Mouse (Mus musculus): Measurements from ENCODE around the gene Hoxb8. TPM values are rescaled to one million over a fixed set of nuclear protein-coding genes. Genes with fewer than 3 reads are reported as not detected.

Hoxb8 gene
- polyA plus RNA-seq, 1 experiment from 2014 or later = not detected

GRCm38 (mm10) chr11:96332618-96333032 lies 50.9 kb downstream of the Hoxb8 start:
- Histone ChIP-seq H3K9me3 (replicated peaks; ENCODE audit: control insufficient read depth, low read length) (no peaks in the 10 kb centered on the region), H3K9ac (ENCODE audit: low read depth, low read length) (no peak overlapping the region), H3K27ac (ENCODE audit: low read length) (no peak overlapping the region), H3K36me3 (ENCODE audit: control insufficient read depth, insufficient read depth) (no peaks in the 10 kb centered on the region), H3K4me1 (ENCODE audit: control insufficient read depth, low read depth, low read length) (no peaks in the 10 kb centered on the region), H3K4me2 (ENCODE audit: low read depth, low read length) (0 out of 2 replicates have a peak overlapping the region, but pooled peaks have one; percentile 10), H3K27me3 (ENCODE audit: control insufficient read depth, insufficient read depth, low read depth, low read length) (peaks cover 68% of the 10 kb centered on the region), H3K4me3 (ENCODE audit: low read depth, low read length) (peak overlapping the region; percentile 21; the same call in 1 of the 2 replicates)
- whole genome bisulfite sequencing (ENCODE audit: insufficient replicate concordance) = 6% methylated on average over 25 of the region's 35 CpGs
- no peak for ATAC-seq (ENCODE audit: low read depth)

- no peak for ATAC-seq (ENCODE audit: low read depth)
- 29% methylated on average over 17 of the region's 17 CpGs for WGBS (ENCODE audit: insufficient replicate concordance)
- Histone ChIP-seq H3K27ac (ENCODE audit: low read length) (no peak overlapping the region), H3K9ac (ENCODE audit: low read depth, low read length) (no peak overlapping the region), H3K27me3 (ENCODE audit: control insufficient read depth, insufficient read depth, low read depth, low read length) (peaks cover 65% of the 10 kb centered on the region), H3K4me3 (ENCODE audit: low read depth, low read length) (no peak overlapping the region; the same call in 1 of the 2 replicates), H3K36me3 (ENCODE audit: control insufficient read depth, insufficient read depth) (no peaks in the 10 kb centered on the region), H3K9me3 (replicated peaks; ENCODE audit: control insufficient read depth, low read length) (no peaks in the 10 kb centered on the region), H3K4me2 (ENCODE audit: low read depth, low read length) (no peak overlapping the region), H3K4me1 (ENCODE audit: control insufficient read depth, low read depth, low read length) (no peaks in the 10 kb centered on the region)
Observed at GRCm38 (mm10) chr11:96333241-96334001, 51.7 kb downstream of the Hoxb8 start.

- Histone ChIP-seq H3K27ac (ENCODE audit: low read length) (no peak overlapping the region), H3K9ac (ENCODE audit: low read depth, low read length) (no peak overlapping the region), H3K27me3 (ENCODE audit: control insufficient read depth, insufficient read depth, low read depth, low read length) (peaks cover 70% of the 10 kb centered on the region), H3K9me3 (replicated peaks; ENCODE audit: control insufficient read depth, low read length) (no peaks in the 10 kb centered on the region), H3K4me2 (ENCODE audit: low read depth, low read length) (no peak overlapping the region), H3K36me3 (ENCODE audit: control insufficient read depth, insufficient read depth) (no peaks in the 10 kb centered on the region), H3K4me3 (ENCODE audit: low read depth, low read length) (no peak overlapping the region), H3K4me1 (ENCODE audit: control insufficient read depth, low read depth, low read length) (no peaks in the 10 kb centered on the region)
- ATAC-seq (ENCODE audit: low read depth) = no peak
- WGBS (ENCODE audit: insufficient replicate concordance) = 31% methylated on average over 2 of the region's 2 CpGs
Observed at GRCm38 (mm10) chr11:96334002-96334364, 52.3 kb downstream of the Hoxb8 start.

MicroRNAs encoded within 50 kb of the gene (microRNA counts, 519-probe panel; counts per million panel counts)
- microRNA mmu-miR-10a (2,382 counts per million, percentile 57 among the panel's probes with 10 or more counts), microRNA mmu-miR-196a (1,586 counts per million, percentile 15 among the panel's probes with 10 or more counts)

Small RNA genes within 50 kb of the gene (microRNA-seq; reads per million reads assigned to microRNA genes)
- gene Mir10a (6,019 reads per million, percentile 90 among the genes with 10 or more reads in this experiment), gene Mir196a-1 (not detected)

Other genes starting within 250 kb of the Hoxb8 start
- 47.5 and 54.4 TPM in 2 replicates for gene Snf8, start 247.0 kb upstream of the Hoxb8 start, polyA plus RNA-seq (2015; fragmentation: Nextera tagmentation; extraction: Ambion mirVana)
- 13.2 TPM in 2 replicates for gene Ube2z, start 216.5 kb upstream of the Hoxb8 start, polyA plus RNA-seq (2015; fragmentation: Nextera tagmentation; extraction: Ambion mirVana)
- 471 and 479 TPM in 2 replicates for gene Atp5g1, start 206.2 kb upstream of the Hoxb8 start, polyA plus RNA-seq (2015; fragmentation: Nextera tagmentation; extraction: Ambion mirVana)
- not detected in 2 replicates for gene Calcoco2, start 169.9 kb upstream of the Hoxb8 start, polyA plus RNA-seq (2015; fragmentation: Nextera tagmentation; extraction: Ambion mirVana)
- not detected in 2 replicates for gene Ttll6, start 148.1 kb upstream of the Hoxb8 start, polyA plus RNA-seq (2015; fragmentation: Nextera tagmentation; extraction: Ambion mirVana)
- gene Hoxb13, start 87.6 kb upstream of the Hoxb8 start, polyA plus RNA-seq (2015; fragmentation: Nextera tagmentation; extraction: Ambion mirVana) = not detected in 2 replicates
- not detected in 2 replicates for gene Hoxb9, start 10.4 kb upstream of the Hoxb8 start, polyA plus RNA-seq (2015; fragmentation: Nextera tagmentation; extraction: Ambion mirVana)
- gene Hoxb7, start 4.7 kb downstream of the Hoxb8 start, polyA plus RNA-seq (2015; fragmentation: Nextera tagmentation; extraction: Ambion mirVana) = 0.18 and 0.25 TPM in 2 replicates
- gene Hoxb6, start 10.6 kb downstream of the Hoxb8 start, polyA plus RNA-seq (2015; fragmentation: Nextera tagmentation; extraction: Ambion mirVana) = 0.08 TPM in 1 of 2 replicates, not detected in the other
- gene Hoxb5, start 21.4 kb downstream of the Hoxb8 start, polyA plus RNA-seq (2015; fragmentation: Nextera tagmentation; extraction: Ambion mirVana) = 0.26 and 0.37 TPM in 2 replicates
- gene Hoxb4, start 36.4 kb downstream of the Hoxb8 start, polyA plus RNA-seq (2015; fragmentation: Nextera tagmentation; extraction: Ambion mirVana) = 0.08 and 0.11 TPM in 2 replicates
- 0.11 TPM in 1 of 2 replicates, not detected in the other for gene Hoxb3, start 41.4 kb downstream of the Hoxb8 start, polyA plus RNA-seq (2015; fragmentation: Nextera tagmentation; extraction: Ambion mirVana)
- 0.62 and 0.90 TPM in 2 replicates for gene Hoxb2, start 68.6 kb downstream of the Hoxb8 start, polyA plus RNA-seq (2015; fragmentation: Nextera tagmentation; extraction: Ambion mirVana)
- not detected in 2 replicates for gene Hoxb1, start 83.8 kb downstream of the Hoxb8 start, polyA plus RNA-seq (2015; fragmentation: Nextera tagmentation; extraction: Ambion mirVana)
- 0.12 and 0.39 TPM in 2 replicates for gene Skap1, start 182.7 kb downstream of the Hoxb8 start, polyA plus RNA-seq (2015; fragmentation: Nextera tagmentation; extraction: Ambion mirVana)